Mouse (Mus musculus) forebrain, embryonic 11.5 days (tissue): ENCODE measurements around the gene 4833439L19Rik. TPM values are rescaled to one million over a fixed set of nuclear protein-coding genes. Genes with fewer than 3 reads are reported as not detected.

Experiments used
- ATAC-seq: fragments of 200-750 bp; cut with Nextera tagmentation; replicated peaks from 2 replicates; pipeline ENCODE4 v1.8.0; 2017; ENCODE audit warnings: moderate TSS enrichment; ENCODE audit not compliant: low FRiP score
- DNase-seq: peaks from one replicate; pipeline ENCODE4 v3.0.0-alpha.2; 2017; ENCODE audit warnings: low spot score
- H3K27ac ChIP-seq: fragments of 300-500 bp; sonication (generic); 2 replicates; pipeline ENCODE4 v1.5.1; 2014; ENCODE audit warnings: low read depth, low read length
- H3K27me3 ChIP-seq: fragments of 300-500 bp; sonication (generic); 2 replicates; pipeline ENCODE4 v1.6.1; 2014; ENCODE audit warnings: mild to moderate bottlenecking, low read length, mixed read lengths; ENCODE audit not compliant: control insufficient read depth, insufficient read depth
- H3K36me3 ChIP-seq: fragments of 300-500 bp; sonication (generic); 2 replicates; pipeline ENCODE4 v1.6.1; 2014; ENCODE audit warnings: mild to moderate bottlenecking, low read length, moderate library complexity, mixed read lengths; ENCODE audit not compliant: control insufficient read depth, insufficient read depth
- H3K4me1 ChIP-seq: fragments of 300-500 bp; sonication (generic); replicated peaks from 2 replicates; pipeline ENCODE4 v1.6.1; 2014; ENCODE audit warnings: low read length, mixed read lengths; ENCODE audit not compliant: control insufficient read depth, insufficient read depth
- H3K4me2 ChIP-seq: fragments of 300-500 bp; sonication (generic); 2 replicates; pipeline ENCODE4 v1.6.1; 2014; ENCODE audit warnings: low read depth, mild to moderate bottlenecking, low read length, moderate library complexity, mixed read lengths; ENCODE audit not compliant: severe bottlenecking
- H3K4me3 ChIP-seq: fragments of 300-500 bp; sonication (generic); 2 replicates; pipeline ENCODE4 v1.5.1; 2014; ENCODE audit warnings: low read depth, low read length
- H3K9ac ChIP-seq: fragments of 300-500 bp; sonication (generic); 2 replicates; pipeline ENCODE4 v1.6.1; 2014; ENCODE audit warnings: low read length
- H3K9me3 ChIP-seq: fragments of 300-500 bp; sonication (generic); 2 replicates; pipeline ENCODE4 v1.6.1; 2016; ENCODE audit warnings: low read length, mixed read lengths; ENCODE audit not compliant: control insufficient read depth
- WGBS: fragments of 180-500 bp; shearing (Covaris S2); extraction: QIAGEN DNeasy Blood & Tissue Kit; methylation state at CpG from one replicate; pipeline ENCODE4 v1.1.7; 2014; 5-methylcytosine and 5-hydroxymethylcytosine counted together
- polyA plus RNA-seq: library from polyadenylated mRNA; unstranded; fragments of >200 nt; fragmentation: Nextera tagmentation; extraction: Ambion mirVana; gene quantifications from 2 replicates; pipeline ENCODE4 v1.2.1, GENCODE M21; 2014

The 4833439L19Rik gene
- polyA plus RNA-seq, 1 experiment from 2014 or later, result 250 TPM

DNA sequence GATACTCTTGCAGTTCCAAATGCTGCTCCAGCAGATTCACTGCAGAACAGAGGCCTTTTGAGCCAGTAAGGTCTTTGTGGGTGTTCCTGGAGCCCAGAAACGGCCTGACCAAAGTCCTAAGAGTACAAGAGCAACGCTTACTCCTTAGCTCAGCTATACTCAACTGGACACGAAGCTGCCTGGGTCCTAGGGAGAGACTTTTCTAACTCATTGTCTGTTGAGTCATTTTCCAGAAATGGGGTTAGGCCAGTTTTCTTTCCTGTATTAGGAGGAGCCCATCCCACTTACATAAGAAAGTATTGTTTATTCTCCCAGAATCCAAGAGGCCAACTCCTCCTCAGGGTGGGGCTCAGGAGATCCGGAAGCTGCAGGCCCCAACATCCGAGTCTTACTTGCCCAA lies 40.2 kb upstream of the 4833439L19Rik start:
- H3K36me3 ChIP-seq, result no peaks in the 10 kb centered on the region
- H3K27me3 ChIP-seq, result peaks cover 28% of the 10 kb centered on the region
- H3K4me3 ChIP-seq, result no peak overlapping the region
- H3K9ac ChIP-seq, result no peak overlapping the region
- DNase-seq (no peak), ATAC-seq (no peak)
- H3K4me1 ChIP-seq, result peaks cover 2% of the 10 kb centered on the region; the same call in 1 of the 2 replicates
- H3K27ac ChIP-seq, result no peak overlapping the region
- WGBS, result 84% methylated on average over 5 of the region's 5 CpGs
- H3K9me3 ChIP-seq, result no peaks in the 10 kb centered on the region
- H3K4me2 ChIP-seq, result no peak overlapping the region

DNA sequence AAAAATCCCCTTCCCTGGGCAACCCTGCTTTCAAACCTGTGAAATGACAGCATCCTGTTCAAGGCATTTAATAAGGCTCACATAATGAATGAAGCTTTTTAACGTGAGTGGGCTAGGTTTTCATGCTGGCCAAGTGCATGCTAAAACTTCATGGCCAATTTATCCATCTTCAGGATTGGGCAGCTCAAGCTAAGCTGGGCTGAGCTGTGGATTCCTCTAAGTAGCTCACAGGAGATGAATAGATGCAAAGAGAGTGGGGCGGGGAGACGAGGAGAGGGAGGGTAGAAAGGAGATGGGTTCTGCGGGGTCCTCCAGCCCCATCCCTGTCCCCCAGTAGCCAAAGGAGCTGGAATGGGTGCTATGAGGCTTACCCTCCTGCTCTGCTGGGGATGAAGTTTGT lies 39.0 kb upstream of the 4833439L19Rik start:
- Histone ChIP-seq H3K4me2 (no peak overlapping the region), H3K9ac (no peak overlapping the region), H3K9me3 (no peaks in the 10 kb centered on the region), H3K4me1 (peaks cover 2% of the 10 kb centered on the region; the same call in 1 of the 2 replicates), H3K4me3 (no peak overlapping the region), H3K27ac (no peak overlapping the region), H3K36me3 (no peaks in the 10 kb centered on the region), H3K27me3 (peaks cover 20% of the 10 kb centered on the region)
- 46% methylated on average over 4 of the region's 4 CpGs for WGBS
- no peak for DNase-seq
- no peak for ATAC-seq

DNA sequence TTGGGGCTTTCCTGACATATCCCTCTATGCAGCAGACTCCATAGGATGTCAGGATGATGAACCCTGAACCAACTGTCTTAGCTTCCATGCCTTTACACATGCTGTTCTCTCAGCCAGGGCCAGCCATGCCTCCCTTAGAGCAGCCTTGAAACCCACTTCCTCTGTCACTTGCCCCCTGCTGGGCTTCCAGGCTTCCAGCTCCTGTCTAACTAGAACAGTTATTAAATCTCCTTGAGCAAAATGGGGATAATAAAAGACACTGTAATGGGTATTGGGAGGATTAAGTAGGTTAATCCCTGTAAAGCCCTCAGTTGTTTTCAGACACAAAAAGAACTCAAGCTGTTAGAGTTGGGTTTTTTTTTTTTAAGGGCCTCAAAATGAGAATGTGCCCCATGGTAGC lies 38.3 kb upstream of the 4833439L19Rik start:
- no peaks in the 10 kb centered on the region for H3K9me3 ChIP-seq
- H3K27ac ChIP-seq, result no peak overlapping the region
- no peak for ATAC-seq
- H3K4me3 ChIP-seq, result no peak overlapping the region
- no peak overlapping the region for H3K9ac ChIP-seq
- peaks cover 17% of the 10 kb centered on the region for H3K27me3 ChIP-seq
- no peaks in the 10 kb centered on the region for H3K36me3 ChIP-seq
- peaks cover 2% of the 10 kb centered on the region; the same call in 1 of the 2 replicates for H3K4me1 ChIP-seq
- no peak for DNase-seq
- no peak overlapping the region for H3K4me2 ChIP-seq

DNA sequence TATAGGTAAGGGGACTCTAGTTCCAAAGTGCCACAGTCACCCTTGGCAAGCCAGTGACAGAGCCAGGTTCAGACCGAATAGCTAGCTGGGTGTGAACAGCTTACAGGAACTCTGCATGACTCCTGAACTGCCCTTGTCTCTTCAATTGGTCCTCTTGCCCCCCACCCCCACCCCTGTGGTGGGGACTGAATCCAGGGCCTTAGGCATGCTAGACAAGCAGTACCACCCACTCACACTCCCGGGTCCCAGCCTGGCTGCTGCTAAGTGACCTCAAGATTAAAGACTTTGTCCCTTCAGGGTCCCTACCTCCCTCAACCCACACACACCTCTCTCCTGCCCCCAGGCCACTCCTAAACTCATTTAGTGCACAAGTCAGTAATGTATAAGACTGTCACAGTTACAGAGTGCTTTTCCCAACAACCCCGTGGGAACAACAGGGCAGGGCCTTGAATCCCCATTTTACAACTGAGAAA lies 37.4 kb upstream of the 4833439L19Rik start:
- Histone ChIP-seq H3K4me3 (no peak overlapping the region), H3K36me3 (no peaks in the 10 kb centered on the region), H3K9me3 (no peaks in the 10 kb centered on the region), H3K27ac (no peak overlapping the region), H3K4me1 (peaks cover 2% of the 10 kb centered on the region; the same call in 1 of the 2 replicates), H3K9ac (no peak overlapping the region), H3K27me3 (peaks cover 17% of the 10 kb centered on the region), H3K4me2 (no peak overlapping the region)
- ATAC-seq, result no peak
- DNase-seq, result no peak
- WGBS, result 55% methylated on average over 3 of the region's 3 CpGs

DNA sequence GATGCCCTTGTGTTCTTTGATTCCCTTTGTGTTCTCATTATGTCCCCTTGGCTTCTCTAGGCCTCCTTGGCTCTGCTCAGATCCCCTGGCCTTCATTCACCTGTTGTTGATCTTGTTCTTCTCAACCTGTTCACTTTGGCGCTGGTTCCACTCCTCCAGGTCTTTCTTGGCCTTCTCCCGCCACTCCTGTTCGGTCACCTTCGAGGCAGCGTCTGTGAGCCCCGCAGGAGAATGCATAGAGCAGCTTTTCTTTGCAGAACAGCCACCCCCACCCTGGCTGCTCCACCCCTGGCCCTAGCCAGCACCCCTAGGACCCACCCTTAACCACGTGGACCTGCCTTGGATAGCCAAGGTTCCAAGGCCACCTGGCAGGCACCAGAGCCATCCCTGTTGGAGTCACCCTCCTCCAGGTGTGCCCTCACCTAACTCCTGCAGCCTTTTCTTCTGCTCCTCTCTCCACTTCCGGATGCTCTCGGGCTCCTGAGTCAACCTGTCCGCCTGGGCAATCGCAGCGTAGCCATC lies 33.4 kb upstream of the 4833439L19Rik start:
- H3K4me2 ChIP-seq, result no peak overlapping the region
- no peaks in the 10 kb centered on the region for H3K9me3 ChIP-seq
- 90% methylated on average over 12 of the region's 12 CpGs for WGBS
- ATAC-seq (no peak), DNase-seq (no peak)
- H3K4me1 ChIP-seq, result no peaks in the 10 kb centered on the region; the same call in 1 of the 2 replicates
- no peaks in the 10 kb centered on the region for H3K36me3 ChIP-seq
- H3K9ac ChIP-seq, result no peak overlapping the region
- H3K4me3 ChIP-seq, result no peak overlapping the region
- H3K27me3 ChIP-seq, result peaks cover 9% of the 10 kb centered on the region
- no peak overlapping the region for H3K27ac ChIP-seq

DNA sequence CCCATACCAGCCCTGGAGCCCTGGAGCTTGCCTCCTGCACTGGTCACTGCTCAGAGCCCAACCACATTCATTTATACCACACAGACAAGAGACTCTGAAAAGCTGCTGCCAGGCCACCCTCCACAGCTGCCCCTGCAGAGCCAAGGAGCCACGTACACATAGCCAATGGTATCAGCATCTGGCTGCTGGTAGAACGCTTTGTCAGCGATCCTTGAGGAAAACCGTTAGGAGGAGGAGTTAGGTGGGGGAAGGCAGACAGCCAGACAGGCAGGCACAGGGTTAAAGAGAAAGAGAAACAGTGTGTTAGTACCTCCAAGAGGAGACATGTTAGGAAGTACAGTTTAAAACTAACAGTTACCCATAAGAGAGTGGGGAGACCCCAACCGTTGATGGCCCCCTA lies 31.6 kb upstream of the 4833439L19Rik start:
- Histone ChIP-seq H3K4me1 (no peaks in the 10 kb centered on the region), H3K27ac (no peak overlapping the region), H3K9ac (no peak overlapping the region), H3K27me3 (peaks cover 5% of the 10 kb centered on the region), H3K4me3 (no peak overlapping the region), H3K9me3 (no peaks in the 10 kb centered on the region), H3K36me3 (no peaks in the 10 kb centered on the region), H3K4me2 (no peak overlapping the region)
- ATAC-seq (no peak), DNase-seq (no peak)
- 75% methylated on average over 5 of the region's 5 CpGs for WGBS

DNA sequence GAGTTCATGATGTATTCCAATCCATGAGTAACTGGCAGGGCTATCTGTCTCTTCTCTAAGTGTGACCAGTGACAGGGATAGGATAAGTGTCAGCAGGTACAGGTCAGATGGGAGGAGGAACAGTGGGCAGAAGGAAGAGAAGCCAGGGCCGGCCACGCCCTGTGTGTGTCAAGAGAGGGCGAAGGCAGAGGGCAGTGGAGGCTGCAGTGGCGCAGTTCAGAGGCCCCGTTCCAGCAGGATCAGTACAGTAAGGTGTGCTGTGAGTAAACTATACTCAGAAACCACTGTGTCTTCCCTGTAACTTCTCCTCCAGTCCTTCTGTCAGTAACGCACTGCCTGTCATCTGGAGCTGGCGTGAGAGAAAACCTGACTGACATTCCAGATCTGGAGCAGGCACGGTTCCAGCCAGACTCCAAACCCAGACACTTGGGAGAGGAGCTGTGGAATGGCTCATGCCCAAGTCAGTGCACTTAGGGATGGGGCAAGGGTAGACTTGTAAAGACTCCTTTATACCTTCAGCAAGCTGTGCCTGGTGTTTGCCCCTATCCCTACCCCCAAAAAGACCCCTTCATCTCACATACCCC lies 31.0 kb upstream of the 4833439L19Rik start:
- no peaks in the 10 kb centered on the region for H3K9me3 ChIP-seq
- H3K4me3 ChIP-seq, result no peak overlapping the region
- H3K27ac ChIP-seq, result no peak overlapping the region
- H3K36me3 ChIP-seq, result no peaks in the 10 kb centered on the region
- peaks cover 2% of the 10 kb centered on the region for H3K27me3 ChIP-seq
- no peak overlapping the region for H3K4me2 ChIP-seq
- 0 out of 2 replicates have a peak, but pooled peaks cover 3% of the 10 kb centered on the region for H3K4me1 ChIP-seq
- no peak for DNase-seq
- no peak for ATAC-seq
- no peak overlapping the region for H3K9ac ChIP-seq
- WGBS, result 90% methylated on average over 8 of the region's 8 CpGs

DNA sequence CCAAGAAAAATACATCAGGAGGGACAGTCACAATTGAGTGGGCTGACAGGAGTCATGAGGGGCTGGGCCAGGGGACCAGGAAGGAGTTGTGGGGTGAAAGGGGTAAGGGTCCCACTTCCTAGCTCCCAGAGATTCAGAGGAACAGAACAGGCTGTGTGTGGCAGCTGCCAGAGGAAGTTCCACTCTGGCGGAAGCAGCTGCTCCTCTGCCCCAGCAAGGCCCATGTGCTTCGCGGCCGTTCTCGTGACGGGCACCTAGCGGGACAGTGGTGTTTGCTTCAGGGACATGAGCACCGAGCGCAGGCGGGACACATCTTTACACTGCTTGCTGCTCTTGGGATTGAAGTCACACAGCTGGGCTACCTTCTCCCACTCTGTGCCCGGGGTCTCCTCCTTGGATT lies 28.4 kb upstream of the 4833439L19Rik start:
- H3K4me1 ChIP-seq, result 0 out of 2 replicates have a peak, but pooled peaks cover 3% of the 10 kb centered on the region
- WGBS, result 91% methylated on average over 11 of the region's 11 CpGs
- H3K9me3 ChIP-seq, result no peaks in the 10 kb centered on the region
- H3K4me2 ChIP-seq, result no peak overlapping the region
- no peak for ATAC-seq
- H3K36me3 ChIP-seq, result no peaks in the 10 kb centered on the region
- H3K27ac ChIP-seq, result no peak overlapping the region
- no peak for DNase-seq
- no peak overlapping the region for H3K9ac ChIP-seq
- H3K27me3 ChIP-seq, result no peaks in the 10 kb centered on the region
- H3K4me3 ChIP-seq, result no peak overlapping the region

DNA sequence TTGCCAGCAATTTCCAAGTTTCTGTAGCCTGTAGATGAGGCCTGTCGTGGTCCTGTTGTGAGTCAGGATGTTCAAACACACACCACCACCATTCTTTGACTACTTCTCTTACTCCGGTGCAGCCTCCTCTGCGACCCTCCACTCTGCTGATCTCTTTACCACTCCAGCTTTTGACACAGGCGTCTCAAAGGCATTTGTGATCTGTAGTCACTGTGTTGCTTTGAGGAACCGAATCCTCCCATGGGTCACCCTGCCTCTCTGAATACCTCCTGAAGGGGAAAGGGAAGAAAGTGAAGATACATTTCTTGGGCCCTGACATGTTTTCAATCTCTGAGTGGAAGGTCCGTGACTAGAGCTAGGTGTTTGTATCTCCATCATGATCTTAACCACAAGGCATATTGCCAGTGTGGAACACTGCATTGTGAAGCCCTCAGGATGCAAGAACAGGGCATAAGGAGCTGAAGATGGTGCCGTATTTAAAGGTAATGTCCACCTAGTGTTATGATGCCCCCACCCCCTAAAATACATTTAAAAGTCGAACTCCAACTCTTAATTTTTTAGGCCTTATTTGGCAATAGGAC lies 26.6 kb upstream of the 4833439L19Rik start:
- H3K4me2 ChIP-seq, result no peak overlapping the region
- 0 out of 2 replicates have a peak, but pooled peaks cover 3% of the 10 kb centered on the region for H3K4me1 ChIP-seq

More for the DNA sequence above, 26.6 kb upstream of the 4833439L19Rik start:
- H3K27ac ChIP-seq, result no peak overlapping the region
- ATAC-seq (no peak), DNase-seq (no peak)
- no peaks in the 10 kb centered on the region for H3K9me3 ChIP-seq
- no peaks in the 10 kb centered on the region for H3K27me3 ChIP-seq
- H3K9ac ChIP-seq, result no peak overlapping the region
- no peaks in the 10 kb centered on the region for H3K36me3 ChIP-seq
- no peak overlapping the region for H3K4me3 ChIP-seq
- WGBS, result 87% methylated on average over 8 of the region's 8 CpGs
